Mouse (Mus musculus) 416B (cell line): ENCODE results near the gene Arhgap29.
A peak's percentile ranks its signal among the peaks of the same experiment; 100 is the strongest.

Experiments
- DNase-seq: peaks from one replicate; pipeline ENCODE4 v3.0.0; 2011; ENCODE audit warnings: low read depth

Gene Arhgap29

GRCm38 (mm10) chr3:121952041-121952591 is at the start of gene Arhgap29:
Arhgap29 (plus strand) TSS chr3:121952541.
- no peak for DNase-seq

GRCm38 (mm10) chr3:121902729-121903128 is 49.6 kb upstream of the Arhgap29 start:
- DNase-seq, result no peak

GRCm38 (mm10) chr3:121903286-121903685 is 49.1 kb upstream of the Arhgap29 start:
- no peak for DNase-seq

GRCm38 (mm10) chr3:121903695-121904094 is 48.6 kb upstream of the Arhgap29 start:
- no peak for DNase-seq

- no peak for DNase-seq
Measured at GRCm38 (mm10) chr3:121904476-121904875, 47.9 kb upstream of the Arhgap29 start.

- DNase-seq, result no peak
Measured at GRCm38 (mm10) chr3:121906623-121907022, 45.7 kb upstream of the Arhgap29 start.

- DNase-seq, result no peak
Measured at GRCm38 (mm10) chr3:121909155-121909554, 43.2 kb upstream of the Arhgap29 start.

- no peak for DNase-seq
Measured at GRCm38 (mm10) chr3:121913476-121913875, 38.9 kb upstream of the Arhgap29 start.

GRCm38 (mm10) chr3:121914459-121915185 is 37.7 kb upstream of the Arhgap29 start:
- DNase-seq, result no peak

- no peak for DNase-seq
Measured at GRCm38 (mm10) chr3:121915191-121915590, 37.1 kb upstream of the Arhgap29 start.

- DNase-seq, result no peak
Measured at GRCm38 (mm10) chr3:121916802-121917532, 35.4 kb upstream of the Arhgap29 start.

GRCm38 (mm10) chr3:121917658-121918057 is 34.7 kb upstream of the Arhgap29 start:
- DNase-seq, result no peak

- no peak for DNase-seq
Measured at GRCm38 (mm10) chr3:121919961-121920360, 32.4 kb upstream of the Arhgap29 start.

- DNase-seq, result no peak
Measured at GRCm38 (mm10) chr3:121920769-121921168, 31.6 kb upstream of the Arhgap29 start.

GRCm38 (mm10) chr3:121924768-121925486 is 27.4 kb upstream of the Arhgap29 start:
- DNase-seq, result no peak

- no peak for DNase-seq
Measured at GRCm38 (mm10) chr3:121927601-121928000, 24.7 kb upstream of the Arhgap29 start.

GRCm38 (mm10) chr3:121932815-121933214 is 19.5 kb upstream of the Arhgap29 start:
- DNase-seq, result no peak

- DNase-seq, result no peak
Measured at GRCm38 (mm10) chr3:121936241-121936640, 16.1 kb upstream of the Arhgap29 start.

- DNase-seq, result peak; percentile 5
Measured at GRCm38 (mm10) chr3:121937036-121937435, 15.3 kb upstream of the Arhgap29 start.

- no peak for DNase-seq
Measured at GRCm38 (mm10) chr3:121939658-121940057, 12.7 kb upstream of the Arhgap29 start.

GRCm38 (mm10) chr3:121940094-121940889 is 12.0 kb upstream of the Arhgap29 start:
- no peak for DNase-seq
